Mouse (Mus musculus) central nervous system, embryonic 14 days (tissue): ENCODE measurements around the gene Pgam2. TPM values are rescaled to one million over a fixed set of nuclear protein-coding genes. Genes with fewer than 3 reads are reported as not detected.

Source experiments
- polyA plus RNA-seq: library from polyadenylated mRNA; depleted of rRNA; stranded (reverse); fragments of >200 nt; gene quantifications from 2 replicates; pipeline ENCODE4 v1.2.3, GENCODE M21; 2012; rRNA removed

Gene Pgam2
- polyA plus RNA-seq = 0.75 and 10.4 TPM in 2 replicates

GRCm38 (mm10) chr11:5803551-5803981 is at the start of gene Pgam2:
TSS of gene Pgam2 (minus strand) at chr11:5803733.

GRCm38 (mm10) chr11:5837251-5838246 is 34.0 kb upstream of the Pgam2 start, which contains the start of gene Polm:
TSS of gene Polm (minus strand) at chr11:5838016.

GRCm38 (mm10) chr11:5788056-5789014 is 15.2 kb downstream of the Pgam2 start, which contains the start of gene Dbnl:
TSS of gene Dbnl (plus strand) at chr11:5788488.

GRCm38 (mm10) chr11:5761820-5762632 is 41.5 kb downstream of the Pgam2 start, which contains the start of gene Urgcp:
TSS of gene Urgcp (minus strand) at chr11:5762376.

Other genes with a start within 250 kb of the Pgam2 start
- gene Ankrd36, start 234.0 kb downstream of the Pgam2 start, polyA plus RNA-seq = 0.05 TPM in 1 of 2 replicates, not detected in the other
- 132 and 145 TPM in 2 replicates for gene Mrps24, start 88.1 kb downstream of the Pgam2 start, polyA plus RNA-seq
- 18.5 and 18.8 TPM in 2 replicates for gene Urgcp, start 41.4 kb downstream of the Pgam2 start, polyA plus RNA-seq
- 116 and 120 TPM in 2 replicates for gene Dbnl, start 15.2 kb downstream of the Pgam2 start, polyA plus RNA-seq
- 20.6 and 21.3 TPM in 2 replicates for gene Polm, start 34.3 kb upstream of the Pgam2 start, polyA plus RNA-seq
- 17.5 and 33.2 TPM in 2 replicates for gene Aebp1, start 58.2 kb upstream of the Pgam2 start, polyA plus RNA-seq
- gene Pold2, start 74.6 kb upstream of the Pgam2 start, polyA plus RNA-seq = 97.8 and 108 TPM in 2 replicates
- gene Myl7, start 95.0 kb upstream of the Pgam2 start, polyA plus RNA-seq = 0.15 TPM in 1 of 2 replicates, not detected in the other
- 3.5 and 3.7 TPM in 2 replicates for gene Gck, start 146.3 kb upstream of the Pgam2 start, polyA plus RNA-seq
- 96.0 and 102 TPM in 2 replicates for gene Ykt6, start 152.0 kb upstream of the Pgam2 start, polyA plus RNA-seq